Mouse (Mus musculus): ENCODE data around the gene Fzd9. TPM values are rescaled to one million over a fixed set of nuclear protein-coding genes. Genes with fewer than 3 reads are reported as not detected.

Gene Fzd9
- polyA plus RNA-seq, 1 experiment from 2014 or later = 12.0 TPM

GRCm38 (mm10) chr5:135256166-135256565 is 5.1 kb upstream of the Fzd9 start:
- Histone ChIP-seq H3K27me3 (ENCODE audit: control insufficient read depth, insufficient read depth, low read length) (no peaks in the 10 kb centered on the region), H3K9ac (replicated peaks; ENCODE audit: low read depth, low read length) (no peak overlapping the region), H3K36me3 (ENCODE audit: control insufficient read depth, insufficient read depth, low read length) (no peaks in the 10 kb centered on the region), H3K4me3 (ENCODE audit: low read depth, low read length) (no peak overlapping the region), H3K27ac (ENCODE audit: low read depth, low read length) (no peak overlapping the region), H3K4me2 (ENCODE audit: low read depth, low read length) (no peak overlapping the region), H3K9me3 (ENCODE audit: control insufficient read depth, low read length) (no peaks in the 10 kb centered on the region), H3K4me1 (ENCODE audit: control insufficient read depth, insufficient read depth, low read length) (no peaks in the 10 kb centered on the region)
- no peak for ATAC-seq (ENCODE audit: low read depth)
- WGBS = 98% methylated on average over 3 of the region's 3 CpGs

- no peaks in the 10 kb centered on the region for H3K9me3 ChIP-seq (ENCODE audit: control insufficient read depth, low read length)
- 0 out of 2 replicates have a peak, but pooled peaks cover 5% of the 10 kb centered on the region for H3K27me3 ChIP-seq (ENCODE audit: control insufficient read depth, insufficient read depth, low read length)
- WGBS = 1% methylated on average over 11 of the region's 12 CpGs
- no peak overlapping the region for H3K9ac ChIP-seq (replicated peaks; ENCODE audit: low read depth, low read length)
- no peak overlapping the region for H3K4me3 ChIP-seq (ENCODE audit: low read depth, low read length)
- no peak overlapping the region for H3K4me2 ChIP-seq (ENCODE audit: low read depth, low read length)
- ATAC-seq (ENCODE audit: low read depth) = peak; percentile 78
- H3K36me3 ChIP-seq (ENCODE audit: control insufficient read depth, insufficient read depth, low read length) = no peaks in the 10 kb centered on the region
- peaks cover 8% of the 10 kb centered on the region; the same call in 1 of the 2 replicates for H3K4me1 ChIP-seq (ENCODE audit: control insufficient read depth, insufficient read depth, low read length)
- peak overlapping the region; percentile 56; the same call in 1 of the 2 replicates for H3K27ac ChIP-seq (ENCODE audit: low read depth, low read length)
Measured at GRCm38 (mm10) chr5:135253741-135254401, 2.8 kb upstream of the Fzd9 start.

GRCm38 (mm10) chr5:135250186-135251078 is 598 bp downstream of the Fzd9 start:
- H3K4me3 ChIP-seq (ENCODE audit: low read depth, low read length) = peak overlapping the region; percentile 56

GRCm38 (mm10) chr5:135248956-135249676 is 1.9 kb downstream of the Fzd9 start:
- Histone ChIP-seq H3K27ac (ENCODE audit: low read depth, low read length) (no peak overlapping the region), H3K36me3 (ENCODE audit: control insufficient read depth, insufficient read depth, low read length) (peaks cover 21% of the 10 kb centered on the region), H3K9ac (replicated peaks; ENCODE audit: low read depth, low read length) (0 out of 2 replicates have a peak overlapping the region, but pooled peaks have one; percentile 58), H3K4me2 (ENCODE audit: low read depth, low read length) (peak overlapping the region; percentile 90), H3K4me1 (ENCODE audit: control insufficient read depth, insufficient read depth, low read length) (peaks cover 8% of the 10 kb centered on the region; the same call in 1 of the 2 replicates), H3K27me3 (ENCODE audit: control insufficient read depth, insufficient read depth, low read length) (0 out of 2 replicates have a peak, but pooled peaks cover 5% of the 10 kb centered on the region), H3K9me3 (ENCODE audit: control insufficient read depth, low read length) (no peaks in the 10 kb centered on the region), H3K4me3 (ENCODE audit: low read depth, low read length) (peak overlapping the region; percentile 56)
- 61% methylated on average over 16 of the region's 16 CpGs for WGBS
- ATAC-seq (ENCODE audit: low read depth) = no peak

More at GRCm38 (mm10) chr5:135250186-135251078, 598 bp downstream of the Fzd9 start:
- H3K4me2 ChIP-seq (ENCODE audit: low read depth, low read length) = peak overlapping the region; percentile 90
- peak overlapping the region; percentile 58 for H3K9ac ChIP-seq (replicated peaks; ENCODE audit: low read depth, low read length)
- no peaks in the 10 kb centered on the region for H3K9me3 ChIP-seq (ENCODE audit: control insufficient read depth, low read length)
- peak; percentile 33 for ATAC-seq (ENCODE audit: low read depth)
- H3K36me3 ChIP-seq (ENCODE audit: control insufficient read depth, insufficient read depth, low read length) = peaks cover 9% of the 10 kb centered on the region
- peaks cover 8% of the 10 kb centered on the region; the same call in 1 of the 2 replicates for H3K4me1 ChIP-seq (ENCODE audit: control insufficient read depth, insufficient read depth, low read length)
- 0 out of 2 replicates have a peak, but pooled peaks cover 5% of the 10 kb centered on the region for H3K27me3 ChIP-seq (ENCODE audit: control insufficient read depth, insufficient read depth, low read length)
- peak overlapping the region; percentile 48; the same call in 1 of the 2 replicates for H3K27ac ChIP-seq (ENCODE audit: low read depth, low read length)
- 1% methylated on average over 70 of the region's 92 CpGs for WGBS

- Histone ChIP-seq H3K36me3 (ENCODE audit: control insufficient read depth, insufficient read depth, low read length) (peaks cover 33% of the 10 kb centered on the region), H3K27me3 (ENCODE audit: control insufficient read depth, insufficient read depth, low read length) (0 out of 2 replicates have a peak, but pooled peaks cover 5% of the 10 kb centered on the region)
- WGBS = 72% methylated on average over 9 of the region's 9 CpGs
Measured at GRCm38 (mm10) chr5:135247337-135247736, 3.7 kb downstream of the Fzd9 start.

GRCm38 (mm10) chr5:135246531-135246930 is 4.5 kb downstream of the Fzd9 start:
- Histone ChIP-seq H3K27ac (ENCODE audit: low read depth, low read length) (no peak overlapping the region), H3K9me3 (ENCODE audit: control insufficient read depth, low read length) (no peaks in the 10 kb centered on the region), H3K4me2 (ENCODE audit: low read depth, low read length) (no peak overlapping the region), H3K27me3 (ENCODE audit: control insufficient read depth, insufficient read depth, low read length) (0 out of 2 replicates have a peak, but pooled peaks cover 5% of the 10 kb centered on the region), H3K9ac (replicated peaks; ENCODE audit: low read depth, low read length) (no peak overlapping the region), H3K36me3 (ENCODE audit: control insufficient read depth, insufficient read depth, low read length) (peaks cover 41% of the 10 kb centered on the region), H3K4me1 (ENCODE audit: control insufficient read depth, insufficient read depth, low read length) (peaks cover 8% of the 10 kb centered on the region; the same call in 1 of the 2 replicates), H3K4me3 (ENCODE audit: low read depth, low read length) (no peak overlapping the region)
- 49% methylated on average over 4 of the region's 4 CpGs for WGBS
- no peak for ATAC-seq (ENCODE audit: low read depth)

More at GRCm38 (mm10) chr5:135247337-135247736, 3.7 kb downstream of the Fzd9 start:
- peak overlapping the region; percentile 90 for H3K4me2 ChIP-seq (ENCODE audit: low read depth, low read length)
- H3K4me1 ChIP-seq (ENCODE audit: control insufficient read depth, insufficient read depth, low read length) = peaks cover 8% of the 10 kb centered on the region; the same call in 1 of the 2 replicates
- no peak overlapping the region for H3K9ac ChIP-seq (replicated peaks; ENCODE audit: low read depth, low read length)
- no peak overlapping the region for H3K4me3 ChIP-seq (ENCODE audit: low read depth, low read length)
- no peaks in the 10 kb centered on the region for H3K9me3 ChIP-seq (ENCODE audit: control insufficient read depth, low read length)
- no peak for ATAC-seq (ENCODE audit: low read depth)
- no peak overlapping the region for H3K27ac ChIP-seq (ENCODE audit: low read depth, low read length)

GRCm38 (mm10) chr5:135243166-135243565 is 7.9 kb downstream of the Fzd9 start:
- no peaks in the 10 kb centered on the region for H3K4me1 ChIP-seq (ENCODE audit: control insufficient read depth, insufficient read depth, low read length)
- H3K36me3 ChIP-seq (ENCODE audit: control insufficient read depth, insufficient read depth, low read length) = peaks cover 72% of the 10 kb centered on the region
- no peak overlapping the region for H3K4me3 ChIP-seq (ENCODE audit: low read depth, low read length)
- H3K9me3 ChIP-seq (ENCODE audit: control insufficient read depth, low read length) = no peaks in the 10 kb centered on the region
- ATAC-seq (ENCODE audit: low read depth) = no peak
- 100% methylated on average over 1 of the region's 1 CpGs for WGBS
- no peak overlapping the region for H3K4me2 ChIP-seq (ENCODE audit: low read depth, low read length)
- H3K27ac ChIP-seq (ENCODE audit: low read depth, low read length) = no peak overlapping the region
- H3K9ac ChIP-seq (replicated peaks; ENCODE audit: low read depth, low read length) = no peak overlapping the region
- H3K27me3 ChIP-seq (ENCODE audit: control insufficient read depth, insufficient read depth, low read length) = no peaks in the 10 kb centered on the region

- ATAC-seq (ENCODE audit: low read depth) = no peak
- Histone ChIP-seq H3K27me3 (ENCODE audit: control insufficient read depth, insufficient read depth, low read length) (no peaks in the 10 kb centered on the region), H3K4me2 (ENCODE audit: low read depth, low read length) (no peak overlapping the region), H3K4me3 (ENCODE audit: low read depth, low read length) (no peak overlapping the region), H3K9ac (replicated peaks; ENCODE audit: low read depth, low read length) (no peak overlapping the region), H3K36me3 (ENCODE audit: control insufficient read depth, insufficient read depth, low read length) (peaks cover 75% of the 10 kb centered on the region), H3K4me1 (ENCODE audit: control insufficient read depth, insufficient read depth, low read length) (no peaks in the 10 kb centered on the region), H3K27ac (ENCODE audit: low read depth, low read length) (no peak overlapping the region), H3K9me3 (ENCODE audit: control insufficient read depth, low read length) (no peaks in the 10 kb centered on the region)
- WGBS = 80% methylated on average over 3 of the region's 3 CpGs
Measured at GRCm38 (mm10) chr5:135242608-135243007, 8.4 kb downstream of the Fzd9 start.
